Comparison of ENCODE assay signal across 33 mouse cellular contexts in genomic region chr13:73269251-73269650, GRCm38 (mm10). TPM values are rescaled to one million over a fixed set of nuclear protein-coding genes. Genes with fewer than 3 reads are reported as not detected.
DNase-seq lines count a peak whose midpoint lies in the region; ATAC-seq and TF ChIP-seq lines count a peak whose summit lies in the region.
"Had no signal": no experiment of that assay in that cellular context is flagged by ENCODE, and none has a peak within 500 bp of the region (broad histone marks: within the 10 kb centered on the region; RNA-seq: fewer than 3 reads in every experiment).

No protein-coding gene starts in this region.

- peak overlapping the region; percentile 52; the same call in 1 of the 2 replicates for H3K9ac ChIP-seq in heart, embryonic 11.5 days (ENCODE audit: low read depth, low read length)
- no peak overlapping the region for H3K9ac ChIP-seq in hindbrain, embryonic 11.5 days (ENCODE audit: low read depth, low read length)
- H3K9ac ChIP-seq in hindbrain, embryonic 12.5 days, result no peak overlapping the region
- H3K9ac ChIP-seq in stomach, embryonic 14.5 days (replicated peaks; ENCODE audit: low read depth, low read length), result no peak overlapping the region
- H3K9ac ChIP-seq in stomach, postnatal 0 days (ENCODE audit: low read length), result no peak overlapping the region
- H3K9ac ChIP-seq: embryonic facial prominence, embryonic 12.5 days; forebrain, embryonic 12.5 days; neural tube, embryonic 12.5 days had no signal

- peak overlapping the region; percentile 45 for H3K4me2 ChIP-seq in heart, embryonic 11.5 days
- H3K4me2 ChIP-seq in hindbrain, embryonic 11.5 days (replicated peaks; ENCODE audit: low read depth, low read length), result no peak overlapping the region
- H3K4me2 ChIP-seq in hindbrain, embryonic 12.5 days (replicated peaks), result no peak overlapping the region
- 0 out of 2 replicates have a peak overlapping the region, but pooled peaks have one; percentile 10 for H3K4me2 ChIP-seq in stomach, embryonic 14.5 days (replicated peaks; ENCODE audit: low read depth, low read length)
- no peak overlapping the region for H3K4me2 ChIP-seq in stomach, postnatal 0 days (replicated peaks; ENCODE audit: low read depth)
- H3K4me2 ChIP-seq: embryonic facial prominence, embryonic 12.5 days had no signal

- TF ChIP-seq EP300 in stomach, postnatal 0 days (optimal IDR thresholded peaks at IDR 0.05), result no peak

- peaks cover 50% of the 10 kb centered on the region for H3K4me1 ChIP-seq in heart, embryonic 11.5 days (ENCODE audit: control insufficient read depth, insufficient read depth, low read length)
- H3K4me1 ChIP-seq in hindbrain, embryonic 11.5 days (replicated peaks; ENCODE audit: control insufficient read depth, insufficient read depth, low read length), result peaks cover 10% of the 10 kb centered on the region
- H3K4me1 ChIP-seq in hindbrain, embryonic 12.5 days, result peaks cover 48% of the 10 kb centered on the region
- peaks cover 8% of the 10 kb centered on the region; the same call in 1 of the 2 replicates for H3K4me1 ChIP-seq in stomach, embryonic 14.5 days (ENCODE audit: control insufficient read depth, insufficient read depth, low read length)
- no peaks in the 10 kb centered on the region for H3K4me1 ChIP-seq in stomach, postnatal 0 days (replicated peaks; ENCODE audit: control insufficient read depth, insufficient read depth)

- intact Hi-C loops in heart, postnatal 25 days (cut with DNase I), result no loop called here
- intact Hi-C loops in gastrocnemius, postnatal 36 days (cut with DNase I), result no loop called here

- H3K27ac ChIP-seq in heart, embryonic 11.5 days (ENCODE audit: low read depth, low read length), result no peak overlapping the region
- H3K27ac ChIP-seq in hindbrain, embryonic 11.5 days (ENCODE audit: low read depth, low read length), result no peak overlapping the region
- H3K27ac ChIP-seq in hindbrain, embryonic 12.5 days, result no peak overlapping the region
- H3K27ac ChIP-seq in stomach, embryonic 14.5 days (ENCODE audit: low read length), result no peak overlapping the region
- no peak overlapping the region for H3K27ac ChIP-seq in stomach, postnatal 0 days (replicated peaks)
- H3K27ac ChIP-seq: embryonic facial prominence, embryonic 12.5 days; forebrain, embryonic 12.5 days; neural tube, embryonic 12.5 days had no signal

- peak overlapping the region; percentile 25; the same call in 1 of the 2 replicates for H3K4me3 ChIP-seq in heart, embryonic 11.5 days (ENCODE audit: low read depth, low read length)
- H3K4me3 ChIP-seq in hindbrain, embryonic 11.5 days (ENCODE audit: low read depth, low read length), result no peak overlapping the region
- no peak overlapping the region for H3K4me3 ChIP-seq in hindbrain, embryonic 12.5 days
- H3K4me3 ChIP-seq in stomach, embryonic 14.5 days (ENCODE audit: low read depth, low read length), result no peak overlapping the region
- H3K4me3 ChIP-seq in stomach, postnatal 0 days (ENCODE audit: low read depth, low read length), result no peak overlapping the region
- H3K4me3 ChIP-seq: erythroblast, embryonic 14.5 days; neural tube, embryonic 12.5 days had no signal

- H3K36me3 ChIP-seq in heart, embryonic 11.5 days (ENCODE audit: control insufficient read depth, insufficient read depth, low read length), result no peaks in the 10 kb centered on the region
- H3K36me3 ChIP-seq in hindbrain, embryonic 11.5 days (ENCODE audit: control insufficient read depth, insufficient read depth, low read length), result no peaks in the 10 kb centered on the region
- no peaks in the 10 kb centered on the region for H3K36me3 ChIP-seq in hindbrain, embryonic 12.5 days
- no peaks in the 10 kb centered on the region for H3K36me3 ChIP-seq in stomach, embryonic 14.5 days (ENCODE audit: control insufficient read depth, insufficient read depth, low read length)
- H3K36me3 ChIP-seq in stomach, postnatal 0 days (ENCODE audit: control insufficient read depth, insufficient read depth, low read length), result no peaks in the 10 kb centered on the region
- H3K36me3 ChIP-seq: embryonic facial prominence, embryonic 12.5 days; forebrain, embryonic 12.5 days; G1E; neural tube, embryonic 12.5 days had no signal

- 20% methylated on average over 15 of the region's 15 CpGs for WGBS in heart, embryonic 11.5 days (ENCODE audit: insufficient replicate concordance)
- WGBS in hindbrain, embryonic 11.5 days, result 8% methylated on average over 15 of the region's 15 CpGs
- 11% methylated on average over 15 of the region's 15 CpGs for WGBS in hindbrain, embryonic 12.5 days
- 12% methylated on average over 15 of the region's 15 CpGs for WGBS in stomach, embryonic 14.5 days
- 10% methylated on average over 15 of the region's 15 CpGs for WGBS in stomach, postnatal 0 days

- ATAC-seq in heart, embryonic 11.5 days (replicated peaks; ENCODE audit: insufficient number of reproducible peaks, low FRiP score, low TSS enrichment), result no peak
- no peak for ATAC-seq in hindbrain, embryonic 11.5 days (ENCODE audit: low FRiP score)
- no peak for ATAC-seq in hindbrain, embryonic 12.5 days (ENCODE audit: low FRiP score)
- ATAC-seq in stomach, embryonic 14.5 days (ENCODE audit: insufficient number of reproducible peaks, insufficient read depth, low FRiP score, low read depth), result no peak
- ATAC-seq in stomach, postnatal 0 days (ENCODE audit: low FRiP score, low TSS enrichment), result no peak
- ATAC-seq: hindbrain, embryonic 16.5 days had no signal

- TF ChIP-seq CTCF in stomach, postnatal 0 days (IDR thresholded peaks at IDR 0.05; ENCODE audit: low read depth), result no peak

- DNase-seq in heart, postnatal 25 days (ENCODE audit: low spot score), result no peak
- peak; percentile 41 for DNase-seq in hindbrain, embryonic 11.5 days (ENCODE audit: low spot score)
- DNase-seq in stomach, postnatal 0 days (ENCODE audit: low spot score), result no peak
- no peak for DNase-seq in frontal cortex, postnatal 14 days (ENCODE audit: low spot score in 2 of 2)
- no peak for DNase-seq in gastrocnemius, postnatal 36 days
- DNase-seq: adrenal gland, adult 2 months; cerebellum, adult 11 months; cerebellum, adult 9-11 months; heart, postnatal 36 days; kidney, adult 11 months; layer of hippocampus, adult 9-11 months; lung, postnatal 10 days; right cerebral cortex, postnatal 25 days; thymus, adult 18-20 months; thymus, postnatal 36 days had no signal

- H3K27me3 ChIP-seq in heart, embryonic 11.5 days (ENCODE audit: control insufficient read depth, insufficient read depth, low read length), result peaks cover 75% of the 10 kb centered on the region
- H3K27me3 ChIP-seq in hindbrain, embryonic 11.5 days (ENCODE audit: control insufficient read depth, insufficient read depth, low read length), result peaks cover 91% of the 10 kb centered on the region
- H3K27me3 ChIP-seq in hindbrain, embryonic 12.5 days, result peaks cover 99% of the 10 kb centered on the region
- peaks cover 89% of the 10 kb centered on the region for H3K27me3 ChIP-seq in stomach, embryonic 14.5 days (ENCODE audit: control insufficient read depth, insufficient read depth, low read length)
- peaks cover 26% of the 10 kb centered on the region for H3K27me3 ChIP-seq in stomach, postnatal 0 days (ENCODE audit: control insufficient read depth, insufficient read depth, low read length)

- H3K9me3 ChIP-seq in heart, embryonic 11.5 days (replicated peaks; ENCODE audit: control insufficient read depth, low read length), result no peaks in the 10 kb centered on the region
- no peaks in the 10 kb centered on the region for H3K9me3 ChIP-seq in hindbrain, embryonic 11.5 days (ENCODE audit: control insufficient read depth, low read length)
- H3K9me3 ChIP-seq in hindbrain, embryonic 12.5 days (replicated peaks), result no peaks in the 10 kb centered on the region
- no peaks in the 10 kb centered on the region for H3K9me3 ChIP-seq in stomach, embryonic 14.5 days (ENCODE audit: control insufficient read depth, low read depth, low read length)
- no peaks in the 10 kb centered on the region for H3K9me3 ChIP-seq in stomach, postnatal 0 days (ENCODE audit: control insufficient read depth, low read length)
- H3K9me3 ChIP-seq: embryonic facial prominence, embryonic 12.5 days; forebrain, embryonic 12.5 days; neural tube, embryonic 12.5 days had no signal

RNA-seq across cellular contexts. Expression of gene Irx4, which starts 9.0 kb away (rescaled TPM):
- 39.2 and 45.9 TPM in 2 replicates for polyA plus RNA-seq in heart, embryonic 11.5 days (2014; fragmentation: Nextera tagmentation; extraction: Ambion mirVana)
- total RNA-seq in heart, postnatal 25 days (2021), result 10 to 100 TPM; 26.0 to 27.0 TPM
- 3.9 and 4.1 TPM in 2 replicates for polyA plus RNA-seq in hindbrain, embryonic 11.5 days (2014; fragmentation: Nextera tagmentation; extraction: Ambion mirVana)
- 7.6 and 8.7 TPM in 2 replicates for polyA plus RNA-seq in hindbrain, embryonic 12.5 days (2016; fragmentation: Nextera tagmentation; extraction: Ambion mirVana)
- polyA plus RNA-seq in stomach, embryonic 14.5 days (2014; fragmentation: Nextera tagmentation; extraction: Ambion mirVana), result not detected in 2 replicates
- polyA plus RNA-seq in stomach, postnatal 0 days (2015; fragmentation: Nextera tagmentation; extraction: Ambion mirVana), result not detected in 2 replicates
- total RNA-seq in gastrocnemius, postnatal 36 days (2021), result not detected
- total RNA-seq: adrenal gland, adult 2 months; adrenal gland, postnatal 4 days; common myeloid progenitor, adult 5-6 weeks; G1E; gastrocnemius, adult 18-20 months; gastrocnemius, postnatal 4 days; left cerebral cortex, adult 18-20 months; left cerebral cortex, postnatal 36 days; liver, adult 2 months; megakaryocyte, adult 5-6 weeks had no signal
- polyA plus RNA-seq: adrenal gland, adult 2 months; erythroblast, embryonic 14.5 days; G1E; liver, adult 2 months; liver, embryonic 16.5 days had no signal

RNA-seq across cellular contexts. Expression of gene Mrpl36, which starts 59.1 kb away (rescaled TPM):
- polyA plus RNA-seq in heart, embryonic 11.5 days (2014; fragmentation: Nextera tagmentation; extraction: Ambion mirVana), result 155 and 170 TPM in 2 replicates
- total RNA-seq in heart, postnatal 25 days (2021), result 10 to 100 TPM; 52.7 to 54.5 TPM
- polyA plus RNA-seq in hindbrain, embryonic 11.5 days (2014; fragmentation: Nextera tagmentation; extraction: Ambion mirVana), result 121 and 125 TPM in 2 replicates
- 91.8 and 101 TPM in 2 replicates for polyA plus RNA-seq in hindbrain, embryonic 12.5 days (2016; fragmentation: Nextera tagmentation; extraction: Ambion mirVana)
- 122 and 137 TPM in 2 replicates for polyA plus RNA-seq in stomach, embryonic 14.5 days (2014; fragmentation: Nextera tagmentation; extraction: Ambion mirVana)
- 124 and 133 TPM in 2 replicates for polyA plus RNA-seq in stomach, postnatal 0 days (2015; fragmentation: Nextera tagmentation; extraction: Ambion mirVana)
- 10 to 100 TPM; 39.2 to 42.5 TPM for total RNA-seq in gastrocnemius, postnatal 36 days (2021)

RNA-seq across cellular contexts. Expression of gene Ndufs6, which starts 59.1 kb away (rescaled TPM):
- polyA plus RNA-seq in heart, embryonic 11.5 days (2014; fragmentation: Nextera tagmentation; extraction: Ambion mirVana), result 545 and 546 TPM in 2 replicates
- 1,000 to 10,000 TPM; 1,182 to 1,218 TPM for total RNA-seq in heart, postnatal 25 days (2021)
- polyA plus RNA-seq in hindbrain, embryonic 11.5 days (2014; fragmentation: Nextera tagmentation; extraction: Ambion mirVana), result 311 and 321 TPM in 2 replicates
- 263 and 312 TPM in 2 replicates for polyA plus RNA-seq in hindbrain, embryonic 12.5 days (2016; fragmentation: Nextera tagmentation; extraction: Ambion mirVana)
- 348 and 364 TPM in 2 replicates for polyA plus RNA-seq in stomach, embryonic 14.5 days (2014; fragmentation: Nextera tagmentation; extraction: Ambion mirVana)
- 392 and 421 TPM in 2 replicates for polyA plus RNA-seq in stomach, postnatal 0 days (2015; fragmentation: Nextera tagmentation; extraction: Ambion mirVana)
- total RNA-seq in gastrocnemius, postnatal 36 days (2021), result 100 to 1,000 TPM; 402 to 419 TPM

Comparison
In these comparisons a context has a peak if more than half of its experiments do, and no peak if none do; other contexts are left out.
1. H3K4me2 ChIP-seq: peak in heart, embryonic 11.5 days (single experiment) and stomach, embryonic 14.5 days (single experiment); none in hindbrain, embryonic 11.5 days (single experiment), hindbrain, embryonic 12.5 days (single experiment) and stomach, postnatal 0 days (single experiment).